ENCODE assay signal across 18 mouse cellular contexts in the genomic region with DNA sequence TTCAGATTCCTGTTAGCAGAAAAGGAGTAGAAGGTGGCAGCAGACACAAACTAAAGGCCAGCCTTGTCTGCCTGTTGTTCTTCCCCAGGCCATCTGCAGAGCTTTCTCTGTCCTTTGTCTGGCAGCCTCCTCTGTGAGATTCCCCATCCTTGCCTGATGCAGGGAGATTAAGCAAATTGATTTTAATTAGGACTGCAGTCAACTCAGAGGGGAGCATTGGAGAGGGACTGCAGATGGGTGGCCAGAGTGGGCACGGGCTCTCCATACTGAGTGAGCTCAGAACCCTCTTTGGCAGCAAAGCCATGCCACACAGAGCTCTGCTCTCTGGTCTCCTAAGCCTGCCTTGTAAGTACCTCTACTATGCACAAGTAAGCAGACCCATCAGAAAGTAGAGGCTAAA.
DNase-seq lines count a peak whose midpoint lies in the region; ATAC-seq lines count a peak whose summit lies in the region.
"Had no signal": no experiment of that assay in that cellular context is flagged by ENCODE, and none has a peak within 500 bp of the region (broad histone marks: within the 10 kb centered on the region; RNA-seq: fewer than 3 reads in every experiment).

No protein-coding gene starts in this region.

- no peak for ATAC-seq in forebrain, embryonic 15.5 days (replicated peaks)
- ATAC-seq in forebrain, embryonic 11.5 days (replicated peaks; ENCODE audit: low FRiP score), result no peak
- ATAC-seq in midbrain, embryonic 11.5 days (ENCODE audit: low FRiP score), result peak; percentile 19; the same call in 1 of the 2 replicates
- no peak for ATAC-seq in midbrain, embryonic 16.5 days
- ATAC-seq in midbrain, embryonic 12.5 days (ENCODE audit: low FRiP score, low read depth), result no peak
- ATAC-seq: liver, postnatal 0 days had no signal

- peaks cover 5% of the 10 kb centered on the region for H3K4me1 ChIP-seq in forebrain, embryonic 15.5 days
- H3K4me1 ChIP-seq in forebrain, embryonic 11.5 days (replicated peaks; ENCODE audit: control insufficient read depth, insufficient read depth, low read length), result no peaks in the 10 kb centered on the region; the same call in 1 of the 2 replicates
- H3K4me1 ChIP-seq in midbrain, embryonic 11.5 days (ENCODE audit: control insufficient read depth, insufficient read depth, low read length), result no peaks in the 10 kb centered on the region
- H3K4me1 ChIP-seq in midbrain, embryonic 16.5 days (ENCODE audit: control insufficient read depth, insufficient read depth, low read length), result peaks cover 6% of the 10 kb centered on the region; the same call in 1 of the 2 replicates
- peaks cover 8% of the 10 kb centered on the region for H3K4me1 ChIP-seq in midbrain, embryonic 12.5 days
- H3K4me1 ChIP-seq: neural tube, embryonic 13.5 days had no signal

- H3K9ac ChIP-seq in forebrain, embryonic 15.5 days (replicated peaks), result no peak overlapping the region
- no peak overlapping the region for H3K9ac ChIP-seq in forebrain, embryonic 11.5 days (ENCODE audit: low read length)
- no peak overlapping the region for H3K9ac ChIP-seq in midbrain, embryonic 11.5 days (ENCODE audit: low read length)
- no peak overlapping the region for H3K9ac ChIP-seq in midbrain, embryonic 16.5 days (ENCODE audit: low read depth, low read length)
- H3K9ac ChIP-seq in midbrain, embryonic 12.5 days (replicated peaks), result no peak overlapping the region
- H3K9ac ChIP-seq: embryonic facial prominence, embryonic 13.5 days; liver, postnatal 0 days; neural tube, embryonic 13.5 days had no signal

- no peaks in the 10 kb centered on the region for H3K27me3 ChIP-seq in forebrain, embryonic 15.5 days
- no peaks in the 10 kb centered on the region for H3K27me3 ChIP-seq in forebrain, embryonic 11.5 days (ENCODE audit: control insufficient read depth, insufficient read depth, low read length)
- no peaks in the 10 kb centered on the region for H3K27me3 ChIP-seq in midbrain, embryonic 11.5 days (ENCODE audit: control insufficient read depth, insufficient read depth, low read length)
- H3K27me3 ChIP-seq in midbrain, embryonic 16.5 days (ENCODE audit: control insufficient read depth, insufficient read depth, low read depth, low read length), result no peaks in the 10 kb centered on the region
- H3K27me3 ChIP-seq in midbrain, embryonic 12.5 days, result no peaks in the 10 kb centered on the region
- H3K27me3 ChIP-seq: embryonic facial prominence, embryonic 13.5 days; neural tube, embryonic 13.5 days had no signal

- H3K36me3 ChIP-seq in forebrain, embryonic 15.5 days, result no peaks in the 10 kb centered on the region
- H3K36me3 ChIP-seq in forebrain, embryonic 11.5 days (ENCODE audit: control insufficient read depth, insufficient read depth, low read length), result no peaks in the 10 kb centered on the region
- H3K36me3 ChIP-seq in midbrain, embryonic 11.5 days (ENCODE audit: control insufficient read depth, insufficient read depth, low read length), result no peaks in the 10 kb centered on the region
- no peaks in the 10 kb centered on the region for H3K36me3 ChIP-seq in midbrain, embryonic 16.5 days (ENCODE audit: control insufficient read depth, insufficient read depth, low read length)
- H3K36me3 ChIP-seq in midbrain, embryonic 12.5 days, result no peaks in the 10 kb centered on the region
- H3K36me3 ChIP-seq: embryonic facial prominence, embryonic 13.5 days; heart, embryonic 10.5 days; limb, embryonic 10.5 days; neural tube, embryonic 13.5 days had no signal

- 4% methylated on average over 1 of the region's 1 CpGs for WGBS in forebrain, embryonic 15.5 days
- WGBS in forebrain, embryonic 11.5 days, result 20% methylated on average over 1 of the region's 1 CpGs
- WGBS in midbrain, embryonic 11.5 days, result 31% methylated on average over 1 of the region's 1 CpGs
- 19% methylated on average over 1 of the region's 1 CpGs for WGBS in midbrain, embryonic 16.5 days
- 33% methylated on average over 1 of the region's 1 CpGs for WGBS in midbrain, embryonic 12.5 days

- no peak for DNase-seq in forebrain, embryonic 11.5 days (ENCODE audit: low spot score)
- no peak for DNase-seq in midbrain, embryonic 11.5 days (ENCODE audit: low spot score, missing footprints)
- no peak for DNase-seq in urinary bladder, postnatal 36 days (ENCODE audit: low spot score in 2 of 2)
- DNase-seq in adrenal gland, adult (ENCODE audit: inconsistent age in 2 of 2, low spot score in 1 of 2), result no peak
- DNase-seq: cerebellum, adult 9-10 months; gastrocnemius, postnatal 36 days; kidney, adult 2 months; kidney, postnatal 25 days; liver, postnatal 0 days; lung, postnatal 14 days; thymus, postnatal 4 days had no signal

- no peak overlapping the region for H3K4me3 ChIP-seq in forebrain, embryonic 15.5 days
- no peak overlapping the region for H3K4me3 ChIP-seq in forebrain, embryonic 11.5 days (ENCODE audit: low read depth, low read length)
- no peak overlapping the region for H3K4me3 ChIP-seq in midbrain, embryonic 11.5 days (ENCODE audit: low read depth, low read length)
- no peak overlapping the region for H3K4me3 ChIP-seq in midbrain, embryonic 16.5 days (ENCODE audit: low read depth, low read length)
- no peak overlapping the region for H3K4me3 ChIP-seq in midbrain, embryonic 12.5 days
- H3K4me3 ChIP-seq: embryonic facial prominence, embryonic 13.5 days; heart, embryonic 10.5 days; limb, embryonic 10.5 days; neural tube, embryonic 13.5 days had no signal

- no peaks in the 10 kb centered on the region for H3K9me3 ChIP-seq in forebrain, embryonic 15.5 days
- no peaks in the 10 kb centered on the region for H3K9me3 ChIP-seq in forebrain, embryonic 11.5 days (ENCODE audit: control insufficient read depth, low read length)
- no peaks in the 10 kb centered on the region for H3K9me3 ChIP-seq in midbrain, embryonic 11.5 days (ENCODE audit: control insufficient read depth, low read length)
- H3K9me3 ChIP-seq in midbrain, embryonic 16.5 days (replicated peaks; ENCODE audit: control insufficient read depth, low read length, poor library complexity, severe bottlenecking), result no peaks in the 10 kb centered on the region
- H3K9me3 ChIP-seq in midbrain, embryonic 12.5 days, result no peaks in the 10 kb centered on the region
- H3K9me3 ChIP-seq: embryonic facial prominence, embryonic 13.5 days; heart, embryonic 10.5 days; limb, embryonic 10.5 days; neural tube, embryonic 13.5 days had no signal

- no peak overlapping the region for H3K4me2 ChIP-seq in forebrain, embryonic 15.5 days (replicated peaks)
- no peak overlapping the region for H3K4me2 ChIP-seq in forebrain, embryonic 11.5 days (ENCODE audit: low read depth, low read length, severe bottlenecking)
- no peak overlapping the region for H3K4me2 ChIP-seq in midbrain, embryonic 11.5 days
- H3K4me2 ChIP-seq in midbrain, embryonic 16.5 days (ENCODE audit: low read length), result no peak overlapping the region
- no peak overlapping the region for H3K4me2 ChIP-seq in midbrain, embryonic 12.5 days (replicated peaks)
- H3K4me2 ChIP-seq: embryonic facial prominence, embryonic 13.5 days; neural tube, embryonic 13.5 days had no signal

- H3K27ac ChIP-seq in forebrain, embryonic 15.5 days (replicated peaks), result 0 out of 2 replicates have a peak overlapping the region, but pooled peaks have one; percentile 13
- H3K27ac ChIP-seq in forebrain, embryonic 11.5 days (ENCODE audit: low read depth, low read length), result no peak overlapping the region
- H3K27ac ChIP-seq in midbrain, embryonic 11.5 days (ENCODE audit: low read depth, low read length), result no peak overlapping the region
- H3K27ac ChIP-seq in midbrain, embryonic 16.5 days (ENCODE audit: low read length), result no peak overlapping the region
- H3K27ac ChIP-seq in midbrain, embryonic 12.5 days (replicated peaks), result peak overlapping the region; percentile 26; the same call in 1 of the 2 replicates
- H3K27ac ChIP-seq: embryonic facial prominence, embryonic 13.5 days; heart, embryonic 10.5 days; limb, embryonic 10.5 days; neural tube, embryonic 13.5 days had no signal

Comparison
In these comparisons a context has a peak if more than half of its experiments do, and no peak if none do; other contexts are left out.
1. H3K27ac ChIP-seq: peak in forebrain, embryonic 15.5 days (single experiment) and midbrain, embryonic 12.5 days (single experiment); none in forebrain, embryonic 11.5 days (single experiment), midbrain, embryonic 11.5 days (single experiment) and midbrain, embryonic 16.5 days (single experiment).